Mouse (Mus musculus) liver, embryonic 16.5 days (tissue): ENCODE measurements around the gene Zcchc24. TPM values are rescaled to one million over a fixed set of nuclear protein-coding genes. Genes with fewer than 3 reads are reported as not detected.
A peak's percentile ranks its signal among the peaks of the same experiment; 100 is the strongest.

ENCODE experiments used
- ATAC-seq: fragments of 200-750 bp; cut with Nextera tagmentation; 2 replicates; pipeline ENCODE4 v1.8.0; 2017; ENCODE audit warnings: low read depth, mild to moderate bottlenecking, moderate number of reproducible peaks, moderate library complexity
- H3K27ac ChIP-seq: fragments of 300-500 bp; sonication (generic); 2 replicates; pipeline ENCODE4 v1.5.1; 2014; ENCODE audit warnings: mild to moderate bottlenecking, low read length
- H3K27me3 ChIP-seq: fragments of 300-500 bp; sonication (generic); 2 replicates; pipeline ENCODE4 v1.6.1; 2014; ENCODE audit warnings: low read depth, low read length, mixed read lengths; ENCODE audit not compliant: control insufficient read depth, insufficient read depth
- H3K36me3 ChIP-seq: fragments of 300-500 bp; sonication (generic); 2 replicates; pipeline ENCODE4 v1.6.1; 2014; ENCODE audit warnings: mild to moderate bottlenecking; ENCODE audit not compliant: control insufficient read depth, insufficient read depth
- H3K4me1 ChIP-seq: fragments of 300-500 bp; sonication (generic); 2 replicates; pipeline ENCODE4 v1.6.1; 2014; ENCODE audit warnings: low read depth, low read length, mixed read lengths; ENCODE audit not compliant: control insufficient read depth
- H3K4me2 ChIP-seq: fragments of 300-500 bp; sonication (generic); 2 replicates; pipeline ENCODE4 v1.6.1; 2014; ENCODE audit warnings: low read depth, low read length, mixed read lengths
- H3K4me3 ChIP-seq: fragments of 300-500 bp; sonication (generic); 2 replicates; pipeline ENCODE4 v1.5.1; 2014; ENCODE audit warnings: low read depth, mild to moderate bottlenecking, low read length
- H3K9ac ChIP-seq: fragments of 300-500 bp; sonication (generic); 2 replicates; pipeline ENCODE4 v1.6.1; 2014; ENCODE audit warnings: low read depth, low read length
- H3K9me3 ChIP-seq: fragments of 300-500 bp; sonication (generic); replicated peaks from 2 replicates; pipeline ENCODE4 v1.6.1; 2016; ENCODE audit warnings: low read length; ENCODE audit not compliant: control insufficient read depth
- WGBS: fragments of 180-500 bp; shearing (Covaris S2); extraction: QIAGEN DNeasy Blood & Tissue Kit; methylation state at CpG from one replicate; pipeline ENCODE4 v1.1.7; 2014; ENCODE audit not compliant: insufficient replicate concordance; 5-methylcytosine and 5-hydroxymethylcytosine counted together
- polyA plus RNA-seq: library from polyadenylated mRNA; unstranded; fragments of >200 nt; fragmentation: Nextera tagmentation; extraction: Ambion mirVana; gene quantifications from 2 replicates; pipeline ENCODE4 v1.2.1, GENCODE M21; 2015

Zcchc24 gene
- polyA plus RNA-seq, 1 experiment from 2014 or later: 5.5 TPM

DNA sequence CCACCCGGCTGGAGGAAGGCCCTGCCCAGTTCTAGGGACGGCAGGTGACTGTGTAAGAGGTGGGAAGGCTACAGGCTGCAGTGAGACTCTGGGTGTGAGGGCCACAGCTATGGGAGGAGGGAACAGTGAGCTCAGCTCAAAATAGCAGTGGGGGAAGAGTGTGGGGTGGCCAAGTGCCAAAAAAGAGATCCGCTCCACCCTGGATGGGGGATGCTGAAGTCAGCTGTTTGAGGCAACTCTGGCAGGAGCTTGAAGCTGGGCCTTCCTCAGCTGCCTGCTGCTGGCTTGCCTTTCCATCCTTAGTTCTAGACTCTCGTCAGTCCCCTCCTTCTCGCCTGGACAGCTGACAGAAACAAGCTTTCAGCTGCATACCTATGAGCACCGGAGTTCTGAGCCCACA, 32.2 kb downstream of the Zcchc24 start:
- no peak overlapping the region for H3K4me2 ChIP-seq
- peaks cover 2% of the 10 kb centered on the region; the same call in 1 of the 2 replicates for H3K4me1 ChIP-seq
- H3K9me3 ChIP-seq: no peaks in the 10 kb centered on the region
- no peak overlapping the region for H3K9ac ChIP-seq
- 40% methylated on average over 6 of the region's 6 CpGs for WGBS
- no peak overlapping the region for H3K27ac ChIP-seq
- no peaks in the 10 kb centered on the region for H3K27me3 ChIP-seq
- ATAC-seq: peak; percentile 49
- no peaks in the 10 kb centered on the region; the same call in 1 of the 2 replicates for H3K36me3 ChIP-seq
- no peak overlapping the region for H3K4me3 ChIP-seq

DNA sequence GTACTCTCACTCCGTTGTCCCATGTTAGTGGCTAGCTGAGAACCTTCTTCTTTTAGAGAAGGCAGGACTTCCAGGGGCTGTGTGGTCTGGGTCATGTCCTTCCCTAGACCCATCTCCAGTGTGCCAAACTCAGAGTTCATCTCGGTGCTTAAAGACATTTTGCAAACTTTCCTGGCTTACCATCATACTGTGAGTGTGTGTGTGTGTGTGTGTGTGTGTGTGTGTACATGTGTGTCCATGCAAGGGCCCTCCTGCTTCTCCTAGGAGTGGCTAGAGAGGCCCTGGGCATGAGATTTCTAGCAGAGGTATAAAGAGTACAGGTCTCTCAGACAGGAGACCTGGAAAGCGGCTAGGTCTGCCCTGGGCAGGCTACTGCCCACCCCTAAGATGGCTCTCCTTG, 32.7 kb downstream of the Zcchc24 start:
- Histone ChIP-seq H3K4me3 (no peak overlapping the region), H3K36me3 (no peaks in the 10 kb centered on the region; the same call in 1 of the 2 replicates), H3K9me3 (no peaks in the 10 kb centered on the region), H3K27ac (no peak overlapping the region), H3K4me1 (peaks cover 2% of the 10 kb centered on the region; the same call in 1 of the 2 replicates), H3K27me3 (no peaks in the 10 kb centered on the region), H3K4me2 (no peak overlapping the region), H3K9ac (no peak overlapping the region)
- 37% methylated on average over 3 of the region's 3 CpGs for WGBS
- no peak for ATAC-seq

DNA sequence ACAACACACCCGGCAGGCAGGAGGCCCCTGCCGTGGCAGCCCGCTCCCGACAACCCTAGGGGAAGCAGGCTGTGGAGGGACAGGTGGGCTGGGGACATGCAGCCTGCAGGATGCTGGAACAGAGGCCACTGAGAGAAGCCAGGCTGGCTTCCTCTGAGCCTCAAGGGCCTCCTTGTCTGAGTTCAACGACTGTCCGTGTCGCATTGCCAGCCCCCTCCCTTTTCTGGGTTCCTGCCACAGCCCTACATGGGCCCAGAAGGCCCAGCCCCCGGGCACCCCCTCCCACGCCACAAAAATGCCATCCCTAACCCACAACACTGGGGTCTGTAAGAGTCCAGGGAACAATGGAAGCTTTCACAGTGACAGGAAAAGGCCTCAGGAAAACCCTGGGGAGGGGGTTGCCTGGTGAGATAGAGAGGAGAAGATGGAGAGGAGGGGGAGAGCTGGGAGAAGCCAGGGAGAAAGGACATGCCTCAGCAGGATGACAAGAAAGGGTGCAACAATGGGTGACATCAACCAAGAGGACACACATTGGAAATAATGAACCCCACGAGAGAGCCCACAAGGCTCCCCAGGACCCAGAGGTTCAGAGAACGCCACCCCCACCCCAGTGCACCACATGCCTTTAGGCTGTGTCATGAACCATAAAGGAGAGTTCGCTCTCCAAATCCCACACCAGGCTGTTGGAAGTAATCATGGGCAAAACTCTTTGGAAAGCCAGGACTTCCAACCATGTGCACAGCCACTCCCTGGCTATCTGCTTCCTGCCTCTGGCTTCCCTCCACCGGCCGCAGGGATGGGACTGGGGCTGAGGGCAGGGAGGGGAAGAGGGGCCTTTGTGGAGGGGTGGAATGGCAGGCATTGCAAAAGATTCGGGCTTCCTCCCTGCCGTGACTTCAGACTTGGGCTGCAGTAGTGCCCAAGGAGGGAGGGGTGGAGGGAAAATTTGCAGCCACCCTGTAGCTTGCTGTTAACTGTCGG, 33.8 kb downstream of the Zcchc24 start:
- no peak overlapping the region for H3K9ac ChIP-seq
- H3K4me1 ChIP-seq: peaks cover 2% of the 10 kb centered on the region; the same call in 1 of the 2 replicates
- no peak overlapping the region for H3K4me3 ChIP-seq
- ATAC-seq: no peak
- H3K36me3 ChIP-seq: no peaks in the 10 kb centered on the region; the same call in 1 of the 2 replicates
- 35% methylated on average over 17 of the region's 17 CpGs for WGBS
- H3K27me3 ChIP-seq: no peaks in the 10 kb centered on the region
- no peaks in the 10 kb centered on the region for H3K9me3 ChIP-seq
- H3K27ac ChIP-seq: no peak overlapping the region; the same call in 1 of the 2 replicates
- no peak overlapping the region for H3K4me2 ChIP-seq

DNA sequence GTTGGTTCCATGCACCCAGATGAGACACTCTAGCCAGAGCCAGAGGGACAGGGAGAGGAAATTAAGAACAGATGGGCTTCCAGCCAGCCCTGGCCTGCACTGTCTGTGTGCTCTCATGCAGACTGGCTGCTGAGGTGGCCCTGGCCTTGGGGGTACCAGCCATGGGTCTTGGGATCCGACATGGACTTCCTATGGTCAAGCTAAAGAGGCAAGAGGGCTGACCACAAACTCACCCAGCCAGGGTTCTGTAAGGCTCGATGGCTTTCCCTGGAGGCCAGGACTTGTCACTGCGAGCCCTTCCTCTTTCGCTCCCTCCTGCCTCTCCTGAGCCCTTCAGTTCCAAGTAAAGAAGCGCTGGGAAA, 41.7 kb downstream of the Zcchc24 start:
- H3K27me3 ChIP-seq: no peaks in the 10 kb centered on the region
- no peaks in the 10 kb centered on the region for H3K9me3 ChIP-seq
- H3K36me3 ChIP-seq: no peaks in the 10 kb centered on the region
- H3K9ac ChIP-seq: no peak overlapping the region
- H3K4me1 ChIP-seq: peaks cover 16% of the 10 kb centered on the region
- WGBS: 44% methylated on average over 5 of the region's 5 CpGs
- no peak overlapping the region for H3K4me3 ChIP-seq
- H3K27ac ChIP-seq: no peak overlapping the region
- ATAC-seq: no peak
- H3K4me2 ChIP-seq: no peak overlapping the region

DNA sequence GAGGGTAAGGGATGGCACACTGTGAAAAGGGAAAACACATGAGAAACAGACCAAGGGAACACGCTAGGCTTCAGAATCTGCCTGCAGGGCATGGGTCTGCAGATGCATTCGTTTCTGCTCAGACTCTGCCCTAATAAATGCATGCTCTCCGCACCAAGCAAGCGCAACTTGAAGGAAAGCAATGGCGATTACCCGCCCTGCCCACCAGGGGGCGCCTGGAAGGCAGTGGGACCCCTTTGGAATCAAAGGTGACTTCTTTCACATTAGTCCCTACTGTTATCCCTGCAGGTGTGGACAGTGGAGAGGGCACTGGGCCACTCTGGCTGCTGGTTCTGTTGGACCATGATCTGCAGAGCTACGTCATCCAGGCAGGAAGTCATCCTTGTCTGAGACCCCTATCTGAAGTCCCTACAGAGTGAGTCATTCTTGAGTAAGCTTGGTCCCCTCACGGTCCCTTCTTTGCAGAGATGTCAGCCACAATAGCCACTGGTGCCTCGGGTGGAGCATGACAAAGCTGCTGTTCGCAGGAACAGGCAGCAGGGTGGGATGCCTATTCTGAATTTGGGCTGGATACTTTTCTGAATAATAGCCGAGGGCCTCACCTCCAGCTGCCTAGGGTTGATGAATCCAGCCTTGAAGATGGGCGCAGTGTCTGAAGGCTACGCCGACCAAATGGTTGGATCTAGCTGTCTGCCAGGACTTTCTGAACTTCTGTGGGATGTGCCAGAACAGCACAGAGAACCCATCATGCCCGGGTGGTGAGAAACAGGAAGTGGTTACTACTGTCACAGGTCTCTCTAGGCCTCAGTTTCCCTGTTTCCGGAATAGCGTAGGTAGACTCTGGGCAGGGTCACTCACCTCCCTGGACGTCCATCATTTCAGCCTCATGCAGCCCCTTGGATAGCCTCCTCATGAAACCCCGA, 42.4 kb downstream of the Zcchc24 start:
- Histone ChIP-seq H3K9me3 (no peaks in the 10 kb centered on the region), H3K27me3 (no peaks in the 10 kb centered on the region), H3K36me3 (no peaks in the 10 kb centered on the region), H3K27ac (peak overlapping the region; percentile 30), H3K4me1 (peaks cover 16% of the 10 kb centered on the region), H3K4me2 (no peak overlapping the region), H3K4me3 (no peak overlapping the region), H3K9ac (no peak overlapping the region)
- whole genome bisulfite sequencing: 33% methylated on average over 20 of the region's 20 CpGs
- no peak for ATAC-seq

DNA sequence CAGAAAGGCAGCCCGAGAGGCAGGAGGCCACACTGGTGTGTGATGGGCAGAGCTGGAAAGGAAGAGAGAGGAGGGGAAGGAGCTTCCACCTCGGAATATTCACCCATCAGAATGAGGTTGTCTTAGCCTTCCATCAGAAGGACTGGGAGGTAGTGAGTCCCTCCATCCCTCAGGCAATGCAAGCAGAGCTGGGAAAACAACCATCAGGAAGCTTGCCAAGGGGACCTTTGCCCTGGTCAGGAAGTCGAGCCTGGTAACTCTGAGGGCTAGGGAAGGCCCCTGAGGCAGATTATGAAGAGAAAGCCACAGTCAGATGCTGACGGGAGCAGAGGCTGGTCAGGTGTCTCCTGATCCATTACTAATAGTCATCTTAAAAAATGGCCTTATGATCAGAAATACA, 43.1 kb downstream of the Zcchc24 start:
- Histone ChIP-seq H3K9me3 (no peaks in the 10 kb centered on the region), H3K36me3 (no peaks in the 10 kb centered on the region), H3K4me1 (peaks cover 16% of the 10 kb centered on the region), H3K9ac (no peak overlapping the region), H3K4me3 (no peak overlapping the region), H3K27me3 (no peaks in the 10 kb centered on the region), H3K27ac (peak overlapping the region; percentile 30), H3K4me2 (no peak overlapping the region)
- 29% methylated on average over 4 of the region's 4 CpGs for WGBS
- ATAC-seq: peak; percentile 56

DNA sequence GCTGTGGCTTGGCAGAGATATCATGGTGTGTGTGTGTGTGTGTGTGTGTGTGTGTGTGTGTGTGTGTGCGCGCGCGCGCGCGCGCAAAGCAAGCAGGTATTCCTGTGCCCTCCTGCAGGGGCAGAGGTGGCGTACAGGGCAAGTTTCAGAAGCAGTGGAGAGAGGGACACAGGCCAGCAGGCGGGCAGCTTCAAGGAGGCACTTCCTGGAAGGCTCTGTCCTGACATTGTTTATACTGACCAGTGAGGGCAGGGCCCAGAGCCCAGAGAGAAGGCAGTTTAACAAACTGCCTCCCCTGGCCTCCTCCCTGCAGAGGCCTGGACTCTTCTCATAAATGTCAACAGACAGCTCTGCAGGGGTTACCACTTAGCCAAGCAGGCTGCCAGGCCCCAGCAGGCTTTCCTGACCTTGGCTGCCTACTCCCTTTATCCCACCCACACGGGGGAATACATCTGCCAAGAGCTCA, 43.8 kb downstream of the Zcchc24 start:
- no peaks in the 10 kb centered on the region for H3K27me3 ChIP-seq
- no peak overlapping the region for H3K9ac ChIP-seq
- no peaks in the 10 kb centered on the region for H3K9me3 ChIP-seq
- no peak overlapping the region for H3K27ac ChIP-seq
- H3K4me2 ChIP-seq: no peak overlapping the region
- H3K4me3 ChIP-seq: no peak overlapping the region
- peaks cover 16% of the 10 kb centered on the region for H3K4me1 ChIP-seq
- WGBS: 66% methylated on average over 11 of the region's 11 CpGs
- ATAC-seq: peak; percentile 63
- H3K36me3 ChIP-seq: no peaks in the 10 kb centered on the region

DNA sequence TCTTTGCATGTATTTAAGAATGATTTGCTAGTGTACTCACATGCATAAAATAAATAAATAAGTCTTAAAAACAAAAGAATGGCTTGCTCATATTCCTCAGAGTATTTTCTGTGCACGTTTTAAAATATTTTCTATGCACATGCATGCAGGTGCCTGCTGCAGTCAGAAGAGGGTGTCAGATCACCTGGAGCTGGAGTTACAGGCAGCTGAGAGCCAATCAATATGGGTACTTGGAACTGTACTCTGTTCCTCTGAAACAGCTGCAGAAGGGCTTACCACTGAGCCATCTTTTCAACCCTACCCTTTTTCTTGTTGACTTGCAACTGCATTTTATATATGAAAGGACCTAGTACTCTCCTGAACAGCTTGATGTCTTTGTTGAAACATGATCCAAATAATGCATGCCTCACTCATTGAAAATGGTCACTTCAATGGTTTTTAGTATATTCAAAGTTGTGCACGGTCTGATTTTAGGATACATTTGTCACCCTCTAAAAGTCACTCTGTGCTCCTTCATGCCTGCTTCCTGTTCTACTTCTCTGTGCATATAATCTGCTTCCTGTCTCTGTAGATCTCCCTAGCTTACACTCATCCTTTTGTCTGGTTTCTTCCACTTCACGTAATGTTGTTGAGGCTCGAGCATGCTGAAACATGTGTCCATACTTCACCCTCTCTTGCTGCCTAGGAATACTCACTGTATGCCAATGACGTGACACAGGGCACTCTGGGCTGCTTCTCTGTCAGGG, 47.7 kb downstream of the Zcchc24 start:
- 37% methylated on average over 5 of the region's 5 CpGs for WGBS
- H3K9me3 ChIP-seq: no peaks in the 10 kb centered on the region
- ATAC-seq: no peak
- H3K4me1 ChIP-seq: peaks cover 8% of the 10 kb centered on the region
- no peak overlapping the region for H3K9ac ChIP-seq
- H3K27me3 ChIP-seq: no peaks in the 10 kb centered on the region
- H3K4me3 ChIP-seq: no peak overlapping the region
- H3K27ac ChIP-seq: no peak overlapping the region
- H3K4me2 ChIP-seq: no peak overlapping the region
- no peaks in the 10 kb centered on the region for H3K36me3 ChIP-seq
